Mouse (Mus musculus): ENCODE results near the gene Lect2.
A peak's percentile ranks its signal among the peaks of the same experiment; 100 is the strongest.

Lect2 gene

GRCm38 (mm10) chr13:56556701-56557100, 8.4 kb upstream of the Lect2 start:
- DNase-seq (ENCODE audit: low spot score in 2 of 2): no peak

GRCm38 (mm10) chr13:56555957-56556356, 7.7 kb upstream of the Lect2 start:
- DNase-seq (ENCODE audit: low spot score in 2 of 2): peak in 1 of 2 experiments; percentile 43

DNA sequence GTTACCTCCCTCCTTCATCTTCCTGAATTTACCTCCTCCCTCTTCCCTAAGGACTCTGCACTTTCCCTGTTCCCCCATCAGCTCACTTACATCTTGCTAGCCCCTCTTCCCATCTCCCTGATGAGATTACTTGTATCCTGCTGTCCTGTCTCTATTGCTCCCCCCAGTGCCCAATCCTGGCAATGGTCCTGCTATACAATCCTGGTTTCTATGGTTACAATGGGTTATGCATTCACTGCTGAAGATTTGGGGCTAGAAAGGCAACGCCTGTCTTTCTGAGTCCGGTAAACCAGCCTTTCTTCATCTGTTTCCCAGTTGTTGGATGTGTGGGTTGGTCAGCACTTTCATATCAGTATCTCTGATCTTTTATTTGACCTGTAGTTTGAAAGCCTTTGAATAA, 6.1 kb upstream of the Lect2 start:
- DNase-seq (ENCODE audit: low spot score in 2 of 2): no peak

DNA sequence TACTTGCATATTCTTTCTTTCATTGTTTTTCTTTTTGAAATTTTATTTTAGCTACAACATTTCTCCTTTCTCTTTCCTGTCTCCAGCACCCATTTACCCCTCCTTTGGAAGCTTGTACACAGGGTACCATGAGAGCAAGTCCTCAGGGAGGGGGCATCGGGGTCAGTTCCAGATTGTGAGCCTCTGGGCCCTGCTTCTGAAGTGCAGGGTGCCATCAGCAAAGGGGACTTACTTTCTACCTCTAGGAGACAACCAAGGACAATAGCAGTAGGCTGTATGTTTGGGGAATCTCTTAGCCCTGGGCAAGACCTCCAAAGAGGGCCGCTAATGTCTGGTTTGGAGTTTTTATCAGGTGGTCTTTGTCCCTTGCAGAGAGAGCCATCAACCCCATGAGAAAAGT, 5.6 kb upstream of the Lect2 start:
- no peak for DNase-seq (ENCODE audit: low spot score in 2 of 2)

DNA sequence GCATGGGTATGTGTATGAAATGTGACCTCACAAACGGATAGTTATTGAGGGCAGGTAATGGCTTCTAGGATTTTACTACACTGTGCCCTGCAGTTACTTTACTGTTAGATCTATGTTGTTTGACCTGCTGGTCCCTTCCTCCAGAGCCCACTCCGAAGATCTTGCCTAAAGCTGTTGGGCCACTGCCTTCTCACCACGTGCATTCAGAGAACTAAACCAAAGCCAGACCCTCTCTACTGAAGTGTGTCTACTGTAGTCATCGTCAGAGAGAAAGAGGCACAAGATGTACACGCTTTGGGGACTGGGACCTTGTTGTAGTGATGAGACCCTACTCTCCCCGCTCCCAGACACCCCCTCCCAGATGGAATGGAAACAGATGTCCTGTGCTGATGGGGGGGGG, 3.4 kb upstream of the Lect2 start:
- DNase-seq (ENCODE audit: low spot score in 2 of 2): no peak

GRCm38 (mm10) chr13:56550574-56550973, 2.3 kb upstream of the Lect2 start:
- DNase-seq (ENCODE audit: low spot score in 2 of 2): peak in 1 of 2 experiments; percentile 22

DNA sequence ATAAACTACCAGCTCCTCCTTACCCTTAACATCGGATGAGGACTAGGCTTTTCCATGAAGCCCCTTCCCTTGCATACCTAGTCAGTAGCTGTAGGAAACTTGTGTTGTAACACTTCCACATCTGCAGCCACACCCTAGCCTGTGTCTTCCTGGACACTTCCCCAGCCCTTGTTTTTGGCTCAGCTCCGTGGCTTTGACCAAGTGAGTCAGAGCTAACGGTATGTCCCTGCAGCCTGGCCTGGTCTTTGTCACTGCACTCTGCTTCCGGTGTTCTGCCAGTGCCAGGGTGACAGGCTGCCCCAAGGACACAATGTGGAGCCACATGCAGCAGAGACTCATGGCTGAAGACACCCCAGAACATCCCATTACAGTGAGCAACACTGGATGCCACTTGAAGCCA, 1.1 kb upstream of the Lect2 start:
- peak in 1 of 2 experiments; percentile 25 for DNase-seq (ENCODE audit: low spot score in 2 of 2)

DNA sequence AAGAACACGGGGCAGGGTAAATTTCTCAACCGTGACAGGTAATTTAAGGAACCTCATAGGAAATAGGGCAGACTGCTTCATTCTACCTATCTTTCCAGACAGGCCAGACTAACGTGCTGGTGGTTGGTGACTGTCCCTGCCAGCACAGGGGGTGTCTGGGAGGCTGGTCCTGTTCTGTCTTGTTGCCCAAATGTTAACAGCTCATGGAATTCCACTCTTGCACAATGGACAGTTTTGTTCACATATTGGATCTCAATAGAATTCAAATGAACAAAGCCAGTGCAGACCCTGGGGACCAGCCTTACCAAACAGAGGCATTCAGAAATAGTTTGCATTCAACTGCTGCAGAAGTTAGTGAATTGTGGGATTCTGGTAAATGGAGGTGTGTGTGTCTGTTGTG, 3.3 kb downstream of the Lect2 start:
- no peak for DNase-seq (ENCODE audit: low spot score in 2 of 2)

- DNase-seq (ENCODE audit: low spot score in 2 of 2): no peak
These were observed 4.5 kb downstream of the Lect2 start for GRCm38 (mm10) chr13:56543805-56544204.

GRCm38 (mm10) chr13:56539846-56540245, 8.5 kb downstream of the Lect2 start:
- DNase-seq (ENCODE audit: low spot score in 2 of 2): no peak

- no peak for DNase-seq (ENCODE audit: low spot score in 2 of 2)
These were observed 11.3 kb downstream of the Lect2 start for GRCm38 (mm10) chr13:56537026-56537425.

- DNase-seq (ENCODE audit: low spot score in 2 of 2): no peak
These were observed 12.7 kb downstream of the Lect2 start for GRCm38 (mm10) chr13:56535570-56535969.

DNA sequence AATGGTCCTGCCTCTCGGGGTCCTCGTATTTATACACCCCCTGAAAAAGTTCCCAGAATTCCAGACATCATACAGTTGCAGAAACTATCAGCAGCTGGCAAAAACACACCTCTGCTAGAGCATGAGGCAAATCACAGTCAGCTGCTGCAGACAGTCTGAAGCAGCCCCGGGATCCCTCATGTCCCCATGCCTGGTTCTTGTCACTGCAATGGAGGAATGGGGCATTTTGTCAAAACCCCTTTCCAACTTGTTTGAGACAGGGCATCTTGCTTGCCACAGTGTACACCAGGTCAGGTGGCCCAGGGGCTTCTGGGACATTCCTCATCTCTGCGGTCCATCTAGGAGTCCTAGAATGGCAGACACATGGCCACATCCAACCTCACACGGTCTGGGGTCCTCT, 13.4 kb downstream of the Lect2 start:
- DNase-seq (ENCODE audit: low spot score in 2 of 2): no peak

DNA sequence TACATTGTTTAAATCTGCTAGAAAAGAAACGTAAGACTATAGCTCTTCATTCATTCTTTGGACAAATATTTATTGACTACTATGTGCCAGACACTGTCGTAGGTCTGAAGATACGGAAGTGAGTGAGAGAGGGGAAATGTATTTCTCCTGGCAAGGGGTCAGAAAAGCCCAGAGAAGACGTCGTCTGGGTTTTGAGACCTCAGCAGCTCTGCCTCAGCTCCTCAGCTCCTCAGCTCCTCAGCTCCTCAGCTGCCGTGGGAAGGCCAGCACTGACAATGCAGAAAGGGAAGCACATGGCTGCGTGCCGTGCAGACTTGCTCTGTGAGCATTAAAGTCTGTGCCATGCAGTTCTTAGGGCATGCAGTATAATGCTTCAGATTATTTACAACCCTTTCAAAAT, 18.6 kb downstream of the Lect2 start:
- DNase-seq (ENCODE audit: low spot score in 2 of 2): no peak

DNA sequence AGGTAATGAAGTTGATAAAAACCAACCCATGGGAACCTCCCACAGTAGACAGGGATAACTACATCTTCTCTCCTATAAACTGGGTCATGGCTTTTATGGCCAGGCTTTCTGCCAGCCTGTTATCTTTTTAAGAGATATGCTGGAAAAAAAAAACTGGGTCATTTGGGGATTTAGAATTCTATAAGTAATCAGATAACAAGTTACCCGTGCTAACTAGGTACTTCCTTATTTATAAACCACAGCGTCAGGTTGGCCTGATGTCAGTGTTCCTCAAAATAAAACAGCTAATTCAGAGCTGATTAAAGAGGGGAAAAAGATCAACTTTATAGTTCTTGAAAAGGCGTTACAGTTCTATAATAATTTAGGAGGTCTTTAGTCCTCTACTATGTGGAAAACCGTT, 19.3 kb downstream of the Lect2 start:
- no peak for DNase-seq (ENCODE audit: low spot score in 2 of 2)

DNA sequence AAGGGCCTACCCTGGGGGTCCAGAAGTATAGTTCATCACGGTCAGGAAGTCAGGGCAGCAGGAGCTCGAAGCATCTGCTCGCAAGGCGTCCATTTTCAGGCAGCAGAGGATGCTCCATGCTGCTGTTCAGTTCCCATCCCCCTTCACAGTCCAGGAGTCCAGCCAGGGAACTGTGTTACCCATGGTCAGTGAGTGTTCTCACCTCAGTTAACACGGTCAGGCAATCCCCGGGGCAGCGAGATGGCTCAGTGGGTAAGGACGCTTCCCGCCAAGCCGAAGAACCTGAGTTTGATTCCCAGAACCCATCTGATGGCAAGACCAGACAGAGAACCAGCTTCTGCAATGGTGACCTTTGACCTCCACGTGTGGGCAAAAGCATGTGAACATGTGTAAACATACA, 20.0 kb downstream of the Lect2 start:
- no peak for DNase-seq (ENCODE audit: low spot score in 2 of 2)

DNA sequence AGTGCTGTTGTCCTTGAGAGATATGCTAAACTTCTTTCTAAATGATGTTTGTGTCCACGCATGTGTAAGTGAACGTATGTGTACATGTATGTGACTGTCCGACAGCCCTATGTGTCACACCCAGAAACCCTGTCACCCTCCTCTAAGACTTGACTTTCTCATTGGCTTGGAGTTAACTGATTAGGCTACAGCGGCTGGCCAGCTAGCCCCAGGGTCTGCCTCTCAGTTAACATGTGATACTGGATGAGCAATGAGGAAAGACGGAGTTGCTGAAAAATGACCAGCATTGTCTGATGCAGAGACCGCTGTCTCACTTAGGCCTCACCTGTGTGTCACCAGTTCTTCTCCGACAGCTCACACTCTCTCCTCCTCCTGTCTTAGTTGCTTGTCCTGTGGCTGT, 20.5 kb downstream of the Lect2 start:
- no peak for DNase-seq (ENCODE audit: low spot score in 2 of 2)

DNA sequence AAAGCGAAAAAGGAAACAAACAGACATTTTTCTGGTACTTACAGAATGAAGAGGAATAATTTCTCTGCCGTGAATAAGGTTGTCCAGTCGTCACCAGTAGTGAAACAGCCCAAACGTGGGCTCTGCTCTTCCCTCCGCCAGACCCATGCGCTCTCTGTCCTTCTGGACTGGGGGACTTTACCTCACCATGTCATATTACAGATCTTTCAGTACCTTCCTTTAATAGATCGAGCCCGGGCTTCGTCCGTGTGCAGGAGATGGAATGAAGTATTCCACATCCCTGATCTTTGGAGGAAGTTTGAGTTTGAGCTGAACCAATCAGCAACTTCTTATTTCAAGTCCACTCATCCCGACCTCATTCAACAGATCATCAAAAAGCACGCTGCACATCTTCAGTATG, 21.4 kb downstream of the Lect2 start:
- no peak for DNase-seq (ENCODE audit: low spot score in 2 of 2)

DNA sequence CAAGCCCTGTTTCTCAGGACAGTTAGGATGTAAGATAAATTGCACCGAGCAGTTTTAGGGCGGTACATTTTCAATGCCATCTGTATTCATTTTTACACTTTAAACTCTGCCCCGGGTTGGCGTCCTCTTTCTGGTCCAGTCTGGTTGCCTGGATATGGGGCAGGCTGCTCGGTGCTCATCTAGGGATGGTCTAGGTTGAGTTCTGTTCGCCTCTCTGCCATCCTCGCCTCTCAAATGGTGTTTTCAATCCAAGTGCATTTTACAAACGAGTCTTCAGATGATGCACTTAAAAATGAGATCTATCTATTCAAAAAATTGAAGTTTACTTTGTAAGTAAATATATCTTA, 25.5 kb downstream of the Lect2 start:
- DNase-seq (ENCODE audit: low spot score in 2 of 2): no peak

GRCm38 (mm10) chr13:56522081-56522820, 26.1 kb downstream of the Lect2 start, which contains the start of gene Fbxl21:
Gene Fbxl21, plus strand, starts transcription at chr13:56522472.
- peak; percentile 95 to 96 for DNase-seq (ENCODE audit: low spot score in 2 of 2)

GRCm38 (mm10) chr13:56516816-56517215, 31.5 kb downstream of the Lect2 start:
- no peak for DNase-seq (ENCODE audit: low spot score in 2 of 2)

- no peak for DNase-seq (ENCODE audit: low spot score in 2 of 2)
These were observed 32.0 kb downstream of the Lect2 start for GRCm38 (mm10) chr13:56516311-56516710.

DNA sequence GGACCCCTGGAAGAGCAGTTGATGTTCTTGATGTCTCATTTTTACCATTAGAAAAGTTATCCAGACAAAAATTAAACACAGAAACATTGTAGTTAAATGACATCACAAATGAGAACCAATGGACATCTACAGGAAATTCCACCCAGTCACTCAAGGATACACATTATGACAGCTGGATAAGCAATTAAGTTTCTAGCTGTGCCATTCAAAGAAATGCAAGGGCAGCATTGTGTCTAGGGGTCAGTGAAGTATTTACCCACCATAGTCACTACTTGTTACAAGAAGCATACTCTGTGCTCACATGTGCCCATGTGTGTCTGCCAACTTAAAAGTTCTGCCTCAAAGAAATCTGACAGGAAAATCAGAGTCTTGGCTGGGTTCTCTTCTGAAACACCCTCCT, 34.7 kb downstream of the Lect2 start:
- no peak for DNase-seq (ENCODE audit: low spot score in 2 of 2)

GRCm38 (mm10) chr13:56509796-56510195, 38.5 kb downstream of the Lect2 start:
- DNase-seq (ENCODE audit: low spot score in 2 of 2): no peak

Data from urinary bladder, postnatal 36 days (tissue).